Mouse (Mus musculus) gastrocnemius, adult 18-20 months (tissue): Measurements from ENCODE around the gene Zfp282. TPM values are rescaled to one million over a fixed set of nuclear protein-coding genes. Genes with fewer than 3 reads are reported as not detected.

ENCODE experiments used
- total RNA-seq, 2 experiments: library from RNA; stranded (reverse); gene quantifications; 2 replicates each; pipeline ENCODE4 v1.2.3; 2021

Zfp282 gene
- total RNA-seq, 2 experiments from 2014 or later = 5.3 to 5.9 TPM

Other genes with a start within 250 kb of the Zfp282 start
- gene Pdia4, start 63.8 kb upstream of the Zfp282 start, total RNA-seq = 10 to 100 TPM; 10.2 to 14.4 TPM
- under 1 TPM; 0.73 to 0.76 TPM for gene Zfp786, start 46.3 kb upstream of the Zfp282 start, total RNA-seq
- gene Zfp398, start 41.5 kb upstream of the Zfp282 start, total RNA-seq = 1 to 10 TPM; 4.7 to 5.6 TPM
- 1 to 10 TPM; 7.9 to 9.3 TPM for gene Zfp212, start 43.3 kb downstream of the Zfp282 start, total RNA-seq
- 1 to 10 TPM; 5.7 to 7.0 TPM for gene Zfp956, start 76.2 kb downstream of the Zfp282 start, total RNA-seq
- 10 to 100 TPM; 17.4 to 20.7 TPM for gene Zfp777, start 171.7 kb downstream of the Zfp282 start, total RNA-seq
- 1 to 10 TPM; 9.2 to 9.7 TPM for gene Zfp746, start 209.4 kb downstream of the Zfp282 start, total RNA-seq